Mouse (Mus musculus) thymus, adult 2 months (tissue): ENCODE measurements around the gene Pcp4l1.

Source experiments
- CTCF ChIP-seq: fragments of 200-500 bp; IDR thresholded peaks from 2 replicates; pipeline ENCODE4 v1.5.1; 2012; ENCODE audit warnings: mild to moderate bottlenecking, control low read depth, low read length, moderate library complexity, borderline replicate concordance; ENCODE audit not compliant: control insufficient read depth, poor library complexity, insufficient read depth; ENCODE audit errors: extremely low read depth
- POLR2A ChIP-seq: fragments of 200-500 bp; IDR thresholded peaks from 2 replicates; pipeline ENCODE4 v1.6.1; 2012; ENCODE audit warnings: mild to moderate bottlenecking, low read length, control low read depth, moderate library complexity; ENCODE audit not compliant: control insufficient read depth, poor library complexity, insufficient read depth; ENCODE audit errors: extremely low read depth

GRCm38 (mm10) chr1:171159485-171159975 lies 36.5 kb downstream of the Pcp4l1 start:
- TF ChIP-seq POLR2A: no peak
- TF ChIP-seq CTCF: no peak
